Mouse (Mus musculus): Measurements from ENCODE around the gene Kcnip1. TPM values are rescaled to one million over a fixed set of nuclear protein-coding genes. Genes with fewer than 3 reads are reported as not detected.

Gene Kcnip1
- polyA plus RNA-seq, 2 experiments = 0.10 to 0.25 TPM

DNA sequence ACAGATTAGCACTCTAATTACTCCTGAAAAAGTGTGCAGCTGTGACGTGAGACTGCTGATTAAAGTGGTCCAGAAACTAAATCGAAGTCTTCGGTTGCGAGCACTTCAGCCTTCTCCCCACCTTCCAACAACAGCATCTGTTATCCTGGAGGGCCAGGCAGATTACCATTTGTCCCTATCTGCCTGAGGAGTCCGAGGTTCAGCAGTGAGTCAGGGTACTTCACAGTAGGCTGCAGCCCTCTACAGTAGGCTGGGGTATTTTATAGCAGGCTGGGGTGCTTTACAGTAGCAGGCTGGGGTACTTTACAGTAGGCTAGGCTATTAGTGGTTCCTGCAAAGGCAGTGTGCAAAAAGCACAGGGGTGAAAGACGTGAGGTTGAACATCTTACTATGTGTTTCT lies 324.6 kb downstream of the Kcnip1 start:
- Histone ChIP-seq H3K27me3 (ENCODE audit: control insufficient read depth, insufficient read depth, low read length) (no peaks in the 10 kb centered on the region), H3K36me3 (replicated peaks; ENCODE audit: control insufficient read depth, insufficient read depth, low read depth) (no peaks in the 10 kb centered on the region), H3K4me1 (replicated peaks; ENCODE audit: control insufficient read depth in 2 of 2, insufficient read depth in 2 of 2, low read length in 1 of 2) (no peaks in the 10 kb centered on the region), H3K9me3 (ENCODE audit: control insufficient read depth, low read length) (no peaks in the 10 kb centered on the region), H3K9ac (replicated peaks) (no peak overlapping the region), H3K27ac (no peak overlapping the region), H3K4me2 (ENCODE audit: low read depth) (no peak overlapping the region), H3K4me3 (ENCODE audit: insufficient read depth in 1 of 2, low read depth in 2 of 2, low read length in 2 of 2) (no peak overlapping the region)
- TF ChIP-seq EP300 (IDR thresholded peaks at IDR 0.05; ENCODE audit: low read depth) = no peak
- TF ChIP-seq CTCF (IDR thresholded peaks at IDR 0.05; ENCODE audit: low read depth) = no peak
- WGBS (ENCODE audit: insufficient replicate concordance) = 54% methylated on average over 6 of the region's 6 CpGs
- no peak for DNase-seq (ENCODE audit: low read depth in 3 of 3, low spot score in 3 of 3)
- ATAC-seq (ENCODE audit: insufficient read depth) = no peak

DNA sequence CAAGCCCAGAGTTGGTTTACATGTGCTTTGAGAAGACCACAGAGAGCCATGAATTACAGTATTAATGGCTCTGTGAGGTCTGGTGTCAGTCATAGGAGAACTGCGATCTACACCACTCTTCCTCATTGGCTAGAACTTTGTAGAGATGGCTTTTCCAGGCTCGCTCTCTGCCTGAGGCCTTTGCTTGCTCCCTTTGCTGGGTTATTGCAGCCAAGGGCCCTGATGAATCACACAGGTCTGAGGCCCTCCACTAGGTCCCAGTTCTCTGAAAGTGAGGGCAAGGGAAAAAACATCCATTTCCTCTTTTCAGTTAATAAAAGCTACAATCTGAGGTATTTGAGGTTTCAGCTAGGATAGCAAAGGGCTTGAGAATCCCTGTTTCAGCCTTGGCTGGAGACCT lies 329.4 kb downstream of the Kcnip1 start:
- no peaks in the 10 kb centered on the region for H3K9me3 ChIP-seq (ENCODE audit: control insufficient read depth, low read length)
- H3K36me3 ChIP-seq (replicated peaks; ENCODE audit: control insufficient read depth, insufficient read depth, low read depth) = no peaks in the 10 kb centered on the region
- ATAC-seq (ENCODE audit: insufficient read depth) (no peak), DNase-seq (ENCODE audit: low read depth in 3 of 3, low spot score in 3 of 3) (no peak)
- no peaks in the 10 kb centered on the region for H3K27me3 ChIP-seq (ENCODE audit: control insufficient read depth, insufficient read depth, low read length)
- H3K27ac ChIP-seq = no peak overlapping the region
- H3K4me3 ChIP-seq (ENCODE audit: insufficient read depth in 1 of 2, low read depth in 2 of 2, low read length in 2 of 2) = no peak overlapping the region
- no peak for TF ChIP-seq EP300 (IDR thresholded peaks at IDR 0.05; ENCODE audit: low read depth)
- no peak for TF ChIP-seq CTCF (IDR thresholded peaks at IDR 0.05; ENCODE audit: low read depth)
- H3K4me1 ChIP-seq (replicated peaks; ENCODE audit: control insufficient read depth in 2 of 2, insufficient read depth in 2 of 2, low read length in 1 of 2) = no peaks in the 10 kb centered on the region
- H3K9ac ChIP-seq (replicated peaks) = no peak overlapping the region
- no peak overlapping the region for H3K4me2 ChIP-seq (ENCODE audit: low read depth)
- 41% methylated on average over 2 of the region's 2 CpGs for WGBS (ENCODE audit: insufficient replicate concordance)

DNA sequence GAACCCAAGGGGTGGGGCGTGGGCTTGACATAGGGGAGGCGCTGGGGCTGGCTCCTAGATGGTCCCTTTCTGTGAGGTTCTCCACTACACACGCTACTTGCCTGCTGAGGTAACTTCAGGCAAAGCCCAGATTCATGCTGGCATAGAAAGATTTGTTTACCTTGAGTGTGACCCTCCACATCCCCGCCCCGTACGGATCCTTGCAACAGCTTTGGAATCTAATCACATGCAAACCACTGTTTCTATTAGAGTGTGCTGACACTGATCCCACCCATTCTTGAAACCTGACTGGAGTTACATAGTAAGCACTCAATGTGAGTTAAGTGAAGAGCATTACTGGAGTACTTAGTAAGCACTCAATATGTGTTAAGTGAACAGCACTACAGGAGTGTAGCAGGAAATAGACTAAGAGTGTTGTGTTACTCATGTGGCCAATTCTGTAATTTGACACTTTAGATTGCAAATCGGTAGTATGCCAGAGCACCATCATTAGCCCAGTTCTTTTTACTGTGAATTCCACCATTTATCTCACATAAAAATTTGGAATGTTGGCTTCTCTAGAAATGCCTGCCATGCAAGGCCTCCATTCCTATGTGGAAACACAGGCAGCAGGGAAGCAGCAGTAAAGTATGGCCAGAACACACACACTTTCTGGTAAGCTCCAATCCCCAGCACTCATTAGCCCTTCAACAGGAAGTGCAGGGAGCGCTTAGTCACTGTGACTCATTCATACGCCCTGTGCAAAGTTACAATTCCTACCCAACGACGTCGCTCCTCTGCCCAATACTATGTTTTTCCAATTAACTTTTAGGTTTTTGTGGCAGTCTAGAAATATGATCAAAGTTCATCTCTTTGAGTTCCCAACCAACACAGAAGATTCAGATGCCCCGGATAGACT lies 332.7 kb downstream of the Kcnip1 start:
- no peaks in the 10 kb centered on the region for H3K27me3 ChIP-seq (ENCODE audit: control insufficient read depth, insufficient read depth, low read length)
- H3K9me3 ChIP-seq (ENCODE audit: control insufficient read depth, low read length) = no peaks in the 10 kb centered on the region
- no peaks in the 10 kb centered on the region for H3K36me3 ChIP-seq (replicated peaks; ENCODE audit: control insufficient read depth, insufficient read depth, low read depth)
- H3K27ac ChIP-seq = no peak overlapping the region
- ATAC-seq (ENCODE audit: insufficient read depth) (no peak), DNase-seq (ENCODE audit: low read depth in 3 of 3, low spot score in 3 of 3) (no peak)
- H3K4me1 ChIP-seq (replicated peaks; ENCODE audit: control insufficient read depth in 2 of 2, insufficient read depth in 2 of 2, low read length in 1 of 2) = no peaks in the 10 kb centered on the region
- H3K4me3 ChIP-seq (ENCODE audit: insufficient read depth in 1 of 2, low read depth in 2 of 2, low read length in 2 of 2) = no peak overlapping the region
- TF ChIP-seq CTCF (IDR thresholded peaks at IDR 0.05; ENCODE audit: low read depth) (no peak), EP300 (IDR thresholded peaks at IDR 0.05; ENCODE audit: low read depth) (no peak)
- no peak overlapping the region for H3K4me2 ChIP-seq (ENCODE audit: low read depth)
- no peak overlapping the region for H3K9ac ChIP-seq (replicated peaks)
- WGBS (ENCODE audit: insufficient replicate concordance) = 43% methylated on average over 13 of the region's 13 CpGs

DNA sequence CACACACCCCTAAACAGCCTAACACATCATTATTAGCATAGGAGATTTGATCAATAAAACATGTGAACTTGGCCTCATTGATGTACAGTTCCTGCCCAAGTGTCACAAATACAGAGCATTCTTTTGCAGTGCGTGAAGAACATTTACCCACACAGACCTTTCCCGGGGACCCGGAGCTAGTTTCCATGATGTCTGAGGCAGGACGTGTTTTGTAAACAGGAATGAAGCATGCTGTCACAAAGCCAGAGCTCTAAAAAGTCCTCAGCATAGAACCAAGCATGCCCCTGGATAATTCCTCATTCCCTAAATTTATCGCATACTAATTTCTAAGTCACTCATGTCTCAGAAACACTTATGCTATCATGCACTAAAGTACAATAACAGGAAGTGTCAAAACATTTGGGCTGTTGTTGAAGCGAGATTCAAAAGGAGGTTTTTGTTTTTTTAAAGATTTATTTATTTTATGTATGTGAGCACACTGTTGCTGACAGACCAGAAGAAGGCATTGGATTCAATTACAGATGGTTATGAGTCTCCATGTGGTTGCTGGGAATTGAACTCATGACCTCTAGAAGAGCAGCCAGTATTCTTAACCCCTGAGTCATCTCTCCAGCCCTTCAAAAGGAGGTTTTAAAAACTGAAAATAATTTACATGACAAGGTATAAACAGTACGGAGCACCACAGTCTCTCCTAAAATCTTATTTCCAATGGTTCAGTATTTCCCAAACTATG lies 336.9 kb downstream of the Kcnip1 start:
- H3K4me2 ChIP-seq (ENCODE audit: low read depth) = no peak overlapping the region
- no peak for DNase-seq (ENCODE audit: low read depth in 3 of 3, low spot score in 3 of 3)
- H3K36me3 ChIP-seq (replicated peaks; ENCODE audit: control insufficient read depth, insufficient read depth, low read depth) = no peaks in the 10 kb centered on the region
- no peak overlapping the region for H3K27ac ChIP-seq
- ATAC-seq (ENCODE audit: insufficient read depth) = no peak
- WGBS (ENCODE audit: insufficient replicate concordance) = 60% methylated on average over 7 of the region's 7 CpGs
- H3K27me3 ChIP-seq (ENCODE audit: control insufficient read depth, insufficient read depth, low read length) = no peaks in the 10 kb centered on the region
- no peak overlapping the region for H3K4me3 ChIP-seq (ENCODE audit: insufficient read depth in 1 of 2, low read depth in 2 of 2, low read length in 2 of 2)
- no peak overlapping the region for H3K9ac ChIP-seq (replicated peaks)
- H3K9me3 ChIP-seq (ENCODE audit: control insufficient read depth, low read length) = no peaks in the 10 kb centered on the region
- no peak for TF ChIP-seq CTCF (IDR thresholded peaks at IDR 0.05; ENCODE audit: low read depth)
- no peak for TF ChIP-seq EP300 (IDR thresholded peaks at IDR 0.05; ENCODE audit: low read depth)
- H3K4me1 ChIP-seq (replicated peaks; ENCODE audit: control insufficient read depth in 2 of 2, insufficient read depth in 2 of 2, low read length in 1 of 2) = no peaks in the 10 kb centered on the region

DNA sequence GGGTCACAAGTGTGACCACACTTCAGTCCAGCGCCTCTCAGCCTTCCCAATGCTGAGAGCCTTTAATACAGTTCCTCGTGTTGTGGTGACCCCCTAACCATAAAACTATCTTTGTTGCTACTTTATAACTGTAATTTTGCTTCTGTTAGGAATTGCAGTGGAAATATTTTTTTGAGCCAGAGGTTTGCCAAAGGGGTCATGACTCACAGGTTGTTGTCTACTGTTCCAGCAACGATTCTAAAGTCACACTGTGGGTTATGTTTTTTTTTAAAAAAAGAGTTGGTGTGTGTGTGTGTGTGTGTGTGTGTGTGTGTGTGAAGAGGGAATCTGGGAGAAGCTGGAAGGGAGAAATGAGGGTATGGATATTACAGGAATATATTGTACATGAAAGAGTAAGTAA lies 337.7 kb downstream of the Kcnip1 start:
- Histone ChIP-seq H3K27me3 (ENCODE audit: control insufficient read depth, insufficient read depth, low read length) (no peaks in the 10 kb centered on the region), H3K36me3 (replicated peaks; ENCODE audit: control insufficient read depth, insufficient read depth, low read depth) (no peaks in the 10 kb centered on the region), H3K4me2 (ENCODE audit: low read depth) (no peak overlapping the region), H3K9ac (replicated peaks) (no peak overlapping the region), H3K27ac (no peak overlapping the region), H3K4me3 (ENCODE audit: insufficient read depth in 1 of 2, low read depth in 2 of 2, low read length in 2 of 2) (no peak overlapping the region), H3K9me3 (ENCODE audit: control insufficient read depth, low read length) (no peaks in the 10 kb centered on the region), H3K4me1 (replicated peaks; ENCODE audit: control insufficient read depth in 2 of 2, insufficient read depth in 2 of 2, low read length in 1 of 2) (no peaks in the 10 kb centered on the region)
- DNase-seq (ENCODE audit: low read depth in 3 of 3, low spot score in 3 of 3) = no peak
- ATAC-seq (ENCODE audit: insufficient read depth) = no peak
- TF ChIP-seq CTCF (IDR thresholded peaks at IDR 0.05; ENCODE audit: low read depth) (no peak), EP300 (IDR thresholded peaks at IDR 0.05; ENCODE audit: low read depth) (no peak)
- 45% methylated on average over 3 of the region's 3 CpGs for WGBS (ENCODE audit: insufficient replicate concordance)

Measured in liver, embryonic 14.5 days (tissue).